Mouse (Mus musculus) layer of hippocampus, adult 18-20 months (tissue): Measurements from ENCODE around the gene Ptprg. TPM values are rescaled to one million over a fixed set of nuclear protein-coding genes. Genes with fewer than 3 reads are reported as not detected.

Source experiments
- DNase-seq, 2 experiments: peaks; one replicate each; pipeline ENCODE4 v3.0.0; 2022; ENCODE audit warnings: low spot score in 2 of 2
- total RNA-seq, 2 experiments: library from RNA; stranded (reverse); gene quantifications; 2 replicates each; pipeline ENCODE4 v1.2.3; 2021

Gene Ptprg
- total RNA-seq, 2 experiments from 2014 or later: 100 to 102 TPM

DNA sequence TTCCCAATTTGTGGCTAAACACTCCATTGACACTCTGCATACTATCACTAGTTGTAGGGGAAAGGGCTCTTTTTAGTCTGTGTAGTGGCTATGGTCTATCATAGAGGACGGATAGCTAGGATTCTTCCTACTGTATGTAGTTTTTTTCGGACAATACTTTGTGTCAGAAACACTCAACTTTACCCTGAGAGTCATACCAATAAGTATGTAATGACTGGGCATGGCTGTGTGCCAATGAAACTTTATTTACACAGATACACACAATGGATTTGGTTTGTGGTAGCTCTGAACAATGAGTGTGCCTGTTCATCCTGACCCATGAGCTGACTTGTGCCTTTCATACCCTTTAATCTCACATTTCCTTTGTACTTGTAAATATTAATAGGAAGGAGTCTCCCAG lies 127.3 kb downstream of the Ptprg start:
- DNase-seq: no peak

DNA sequence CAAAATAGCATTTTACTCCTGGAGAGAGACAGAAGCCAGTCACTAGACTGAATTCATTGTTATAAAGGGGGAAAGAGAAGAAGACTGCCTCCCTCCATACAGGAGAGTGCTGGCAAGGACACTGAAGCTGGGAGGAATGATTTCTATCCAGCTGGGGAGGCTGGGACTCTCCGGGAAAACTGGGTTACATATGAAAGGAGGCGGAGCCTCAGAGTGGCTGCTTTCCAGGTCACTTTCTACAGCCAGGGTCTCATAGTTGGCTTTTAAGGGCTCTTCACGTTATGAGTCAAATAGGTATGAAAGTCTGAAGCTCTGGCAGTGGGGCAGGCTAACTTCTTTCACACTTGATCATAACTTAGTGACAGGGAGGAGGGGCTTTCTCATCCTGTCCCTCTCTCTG lies 129.1 kb downstream of the Ptprg start:
- no peak for DNase-seq

DNA sequence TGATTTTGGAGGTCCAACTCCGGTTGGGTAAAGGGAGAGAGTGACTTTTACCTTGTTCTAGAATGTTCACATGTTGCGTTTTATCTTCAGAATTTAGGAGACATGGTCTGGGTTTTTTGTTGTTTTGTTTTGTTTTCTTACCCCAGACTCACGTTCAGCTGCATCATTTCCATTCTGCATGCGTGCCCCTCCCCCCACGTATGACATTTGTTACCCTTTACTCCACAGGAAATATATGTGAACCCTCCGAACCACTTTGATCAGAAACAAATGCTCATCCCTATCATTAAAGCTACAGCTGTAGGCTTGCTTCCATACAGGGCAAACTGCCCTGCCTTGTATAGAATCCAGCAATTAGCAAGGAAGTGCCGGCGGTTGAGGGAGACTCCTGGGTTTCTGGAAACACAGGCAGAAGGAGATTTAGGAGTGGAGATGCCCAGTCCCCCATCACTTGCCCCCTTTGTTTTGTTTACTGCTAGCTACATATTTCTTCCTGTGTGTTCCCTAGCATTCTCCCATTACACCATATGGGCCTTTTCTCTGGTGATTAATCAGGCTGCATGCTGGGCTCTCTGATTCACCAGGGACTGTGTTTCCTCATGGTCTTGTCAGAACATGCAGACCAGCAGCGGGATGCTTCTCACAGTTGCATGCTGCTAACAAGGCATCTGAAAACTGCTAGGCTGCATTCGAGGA lies 130.2 kb downstream of the Ptprg start:
- peak; percentile 13 to 34 for DNase-seq

DNA sequence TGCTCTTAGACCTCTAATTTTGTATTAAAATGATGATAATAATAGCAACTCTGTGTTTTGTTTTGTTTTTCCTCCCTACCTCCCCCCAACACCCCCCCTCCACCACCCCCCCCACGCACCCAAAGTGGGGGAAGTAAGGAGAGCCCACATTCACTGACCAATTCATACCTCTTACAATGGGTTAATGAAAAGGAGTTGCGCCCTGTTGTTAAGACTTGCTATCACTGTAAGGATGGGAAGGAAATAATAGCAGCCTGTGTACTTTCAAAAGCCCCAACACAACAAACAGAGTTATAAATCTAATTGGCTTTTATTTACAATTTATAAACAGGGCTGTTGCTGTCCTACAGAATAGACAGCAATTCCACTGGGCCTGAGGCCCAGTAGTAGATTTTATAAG lies 130.8 kb downstream of the Ptprg start:
- DNase-seq: no peak

DNA sequence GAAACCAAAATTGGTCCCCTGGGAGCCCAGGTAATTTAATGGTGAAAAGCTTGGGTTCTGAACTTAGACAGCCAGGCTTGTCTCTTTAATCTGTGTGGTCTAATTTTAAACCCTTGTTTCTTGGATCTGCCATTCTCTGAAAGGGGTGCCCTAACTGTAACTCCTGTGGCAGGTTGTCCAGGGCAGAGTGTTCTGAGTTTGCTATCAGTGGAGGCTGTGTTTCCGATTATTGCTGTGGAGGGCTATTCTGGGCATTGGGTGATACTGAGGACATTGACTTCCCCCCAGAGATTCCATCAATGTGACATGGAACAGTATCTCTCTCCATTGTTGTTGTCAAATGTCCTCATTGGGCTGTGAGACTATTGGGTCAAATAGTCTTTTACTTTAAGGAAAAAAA lies 134.2 kb downstream of the Ptprg start:
- DNase-seq: no peak

DNA sequence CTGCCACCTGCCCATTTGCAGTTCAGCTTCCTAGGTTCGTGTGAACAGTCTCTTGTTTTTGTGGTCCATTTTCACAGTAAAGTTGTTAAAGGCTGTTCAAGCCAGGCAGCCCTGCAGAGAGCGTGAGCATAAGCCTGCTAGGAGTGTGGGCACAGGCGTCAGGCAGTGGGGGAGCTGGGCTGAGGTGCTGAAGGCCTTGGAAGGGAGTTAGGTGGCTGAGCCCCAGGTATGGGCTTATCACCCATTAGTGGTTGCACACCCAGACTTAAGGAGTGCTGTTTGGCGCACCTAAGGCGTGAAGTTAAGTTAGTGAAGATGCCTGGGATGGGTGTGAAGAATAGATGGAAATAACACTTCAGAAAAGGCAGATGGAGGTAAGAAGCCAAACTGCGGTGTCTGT lies 134.8 kb downstream of the Ptprg start:
- DNase-seq: no peak

DNA sequence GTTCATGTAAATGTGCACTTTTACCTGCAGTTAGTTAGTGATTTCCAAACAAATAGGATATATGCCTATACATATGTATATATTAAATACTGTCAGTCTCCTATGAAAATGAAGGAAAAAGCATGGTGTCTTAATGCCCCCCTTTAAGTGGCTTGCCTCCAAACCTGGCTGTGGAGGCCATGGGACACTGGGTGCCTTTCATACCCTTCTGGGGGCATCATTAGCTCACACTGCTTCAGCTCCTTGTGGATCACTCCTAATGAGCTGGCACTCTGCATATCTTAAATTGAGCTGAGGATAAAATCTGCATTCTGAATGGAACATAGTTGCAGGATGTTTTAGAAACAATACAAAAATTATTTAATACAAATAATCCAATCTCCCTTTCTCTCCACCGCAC lies 136.7 kb downstream of the Ptprg start:
- no peak for DNase-seq

DNA sequence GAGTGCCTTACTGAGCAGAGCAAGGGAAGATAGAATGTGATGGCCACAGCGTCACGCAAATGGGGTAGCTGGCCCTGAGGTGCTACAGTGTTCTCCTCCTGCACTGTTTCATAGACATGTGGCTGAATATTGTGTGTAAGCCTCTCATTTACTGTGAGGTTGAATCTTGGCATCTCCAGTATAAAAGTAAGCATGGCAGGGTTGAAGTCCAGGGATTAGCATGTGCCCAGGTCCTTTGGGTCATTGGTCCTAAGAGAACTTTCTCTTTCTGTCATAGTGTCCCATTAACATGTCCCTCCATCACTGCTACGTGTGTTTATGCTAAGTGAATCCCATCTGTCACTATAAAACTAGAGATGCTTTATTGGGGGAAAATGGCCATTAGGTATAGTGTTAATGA lies 138.2 kb downstream of the Ptprg start:
- no peak for DNase-seq

DNA sequence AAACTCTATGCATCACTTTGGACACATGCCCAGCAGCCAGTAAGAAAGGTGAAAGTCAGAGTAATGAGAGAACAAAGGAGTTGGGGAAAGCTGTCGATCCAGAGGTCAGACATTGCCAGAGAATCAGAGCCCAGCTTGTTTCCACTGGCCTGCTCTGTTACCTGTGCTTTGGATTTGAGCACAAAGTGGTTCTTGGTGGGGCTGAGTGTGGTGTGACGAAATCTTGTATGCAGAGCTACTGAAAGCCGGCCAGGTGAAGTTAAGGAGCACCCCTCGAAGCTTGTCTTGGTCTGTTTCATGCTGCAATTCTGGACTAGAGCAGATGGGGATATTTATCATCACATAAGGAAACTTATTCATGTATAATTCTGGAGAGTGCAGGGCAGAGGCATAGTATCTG lies 145.5 kb downstream of the Ptprg start:
- no peak for DNase-seq

DNA sequence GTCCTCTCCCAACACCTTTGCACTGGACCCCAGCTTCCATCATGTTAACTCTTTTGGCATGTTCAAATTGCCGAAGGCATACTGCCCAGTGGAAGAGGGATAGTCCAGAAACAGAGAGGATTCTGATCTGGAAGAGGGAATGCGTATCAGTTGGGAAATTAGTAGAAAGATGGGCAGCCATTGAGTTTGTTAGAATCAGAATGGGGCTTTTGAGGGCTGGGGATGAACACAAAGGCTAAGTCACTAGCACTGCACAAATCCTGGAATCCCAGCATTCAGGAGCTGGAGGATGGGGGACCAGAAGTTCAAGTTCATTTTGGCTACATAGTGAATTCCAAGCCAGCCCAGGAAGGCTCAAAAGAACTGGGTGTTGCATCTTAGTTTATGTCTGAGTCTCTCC lies 146.3 kb downstream of the Ptprg start:
- no peak for DNase-seq

DNA sequence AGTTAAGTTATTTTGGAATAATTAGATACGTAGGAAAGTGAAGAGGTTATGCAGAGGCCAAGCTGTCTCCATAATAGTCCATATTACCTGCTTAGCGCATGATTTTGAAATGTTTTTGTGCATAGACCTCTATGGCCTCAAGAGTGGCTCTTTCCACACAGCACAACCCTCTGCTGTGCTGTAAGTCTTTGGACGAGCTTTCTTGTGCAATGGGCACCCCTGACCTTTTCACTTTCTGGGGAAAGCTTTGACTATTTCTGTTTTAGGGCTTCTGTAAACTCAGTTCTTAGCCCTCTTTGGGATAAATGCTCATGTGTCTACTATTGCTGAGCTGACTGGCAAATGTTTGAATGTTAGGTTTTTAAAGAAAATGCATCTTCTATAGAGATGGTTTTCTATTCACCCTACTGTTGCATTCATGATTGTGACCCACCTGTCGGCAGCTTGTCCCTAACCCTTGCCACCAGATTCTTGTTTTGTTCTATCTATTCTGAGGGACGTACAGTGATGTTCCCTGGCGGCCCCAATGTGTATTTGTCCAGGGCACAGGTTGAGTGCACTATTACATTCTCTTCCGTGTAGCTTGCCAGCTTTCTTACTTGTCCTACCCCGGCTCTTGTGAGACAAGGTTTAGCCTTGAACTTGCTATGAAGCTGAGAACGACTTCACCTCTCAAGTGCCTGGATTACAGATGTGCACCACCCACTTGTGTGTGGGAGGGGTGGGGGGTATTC lies 148.4 kb downstream of the Ptprg start:
- no peak for DNase-seq

DNA sequence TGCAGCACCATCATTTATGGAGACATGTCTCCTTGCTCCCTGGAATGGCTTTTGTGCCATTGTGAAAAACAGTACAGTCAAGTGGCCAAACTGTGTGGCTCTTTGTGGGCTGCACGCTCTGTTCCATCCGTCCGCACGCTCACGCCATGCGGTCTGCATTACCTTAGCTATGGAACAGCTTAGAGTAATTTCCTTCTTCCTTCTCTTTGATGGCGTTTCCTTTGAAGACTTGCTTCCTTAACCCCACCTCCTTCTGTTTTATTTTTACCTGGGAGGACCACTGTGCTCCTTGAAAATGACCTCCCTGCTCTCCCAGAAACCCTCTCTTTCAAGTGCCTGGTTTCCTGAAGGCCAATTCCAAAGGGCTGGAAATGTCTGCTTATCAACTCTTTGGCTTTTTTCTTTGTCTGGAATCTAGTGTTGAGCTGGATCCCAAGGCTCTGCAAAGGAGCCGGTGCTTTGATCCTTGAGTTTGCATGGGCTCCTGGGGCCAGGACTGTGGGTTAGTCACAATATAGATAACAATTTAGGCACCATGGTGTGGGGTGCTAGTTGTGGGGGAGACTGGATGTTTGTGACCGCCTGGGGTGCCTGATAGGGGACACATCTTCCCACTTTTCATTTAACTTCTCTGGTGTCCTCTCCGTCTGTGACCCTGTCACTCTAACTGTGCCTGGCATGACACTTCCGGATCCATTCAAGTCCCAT lies 149.6 kb downstream of the Ptprg start:
- DNase-seq: no peak

DNA sequence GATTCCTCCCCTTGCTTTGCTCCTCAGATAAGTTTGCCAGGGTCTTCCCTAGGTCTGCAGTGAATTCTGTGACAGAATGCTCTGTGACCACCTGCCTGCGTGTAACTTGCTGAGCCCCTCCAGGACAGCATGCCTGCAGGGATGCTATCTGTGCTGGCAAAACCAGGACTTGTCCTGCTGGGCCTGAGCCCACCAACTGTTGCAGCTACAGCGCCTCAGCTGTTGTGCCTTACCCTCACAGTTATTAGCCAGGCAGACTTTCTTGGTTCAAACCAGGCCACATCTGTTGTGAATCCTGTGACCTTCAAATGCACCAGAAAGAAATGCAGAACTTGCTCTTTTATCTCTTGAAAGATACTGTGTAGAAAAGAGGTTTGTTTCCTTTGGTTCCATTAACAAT lies 151.5 kb downstream of the Ptprg start:
- DNase-seq: no peak

DNA sequence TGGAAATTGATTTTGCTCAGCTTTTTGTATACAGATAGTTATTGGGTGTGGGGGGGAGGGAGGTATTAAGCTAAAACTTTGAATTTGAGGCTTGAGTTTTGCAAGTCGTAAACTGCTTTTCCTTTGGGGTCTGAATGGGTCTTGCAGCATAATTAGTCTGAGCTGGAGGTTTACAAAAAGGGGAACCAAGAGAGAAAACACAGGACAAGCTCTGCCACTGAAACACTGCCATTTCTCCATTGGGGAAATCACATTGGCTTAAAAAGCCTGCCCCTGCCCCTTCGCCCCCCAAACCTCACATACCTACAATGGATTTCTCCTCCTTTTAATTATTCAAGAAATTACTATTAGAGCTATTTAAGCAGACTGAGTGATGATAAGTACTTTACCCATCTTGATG lies 156.0 kb downstream of the Ptprg start:
- DNase-seq: no peak

DNA sequence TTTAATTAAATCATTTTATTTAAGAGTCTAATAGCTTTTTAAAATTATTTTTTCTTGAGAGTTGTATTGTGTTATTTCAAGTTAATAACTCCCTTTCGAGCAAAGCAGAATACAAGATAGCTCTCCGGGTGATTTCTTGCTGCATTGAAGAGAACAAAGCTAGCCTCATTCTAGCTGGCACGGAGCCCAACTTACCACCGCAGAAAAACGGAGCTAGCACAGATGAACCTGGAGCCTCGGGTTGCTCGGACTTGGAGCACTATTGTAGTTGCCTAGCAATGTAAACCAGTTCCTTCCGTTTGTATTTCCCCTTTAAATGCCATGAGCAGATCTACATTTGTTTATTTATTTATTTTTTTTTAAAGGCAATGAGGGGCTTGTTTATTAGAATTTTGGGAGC lies 156.5 kb downstream of the Ptprg start:
- DNase-seq: no peak

DNA sequence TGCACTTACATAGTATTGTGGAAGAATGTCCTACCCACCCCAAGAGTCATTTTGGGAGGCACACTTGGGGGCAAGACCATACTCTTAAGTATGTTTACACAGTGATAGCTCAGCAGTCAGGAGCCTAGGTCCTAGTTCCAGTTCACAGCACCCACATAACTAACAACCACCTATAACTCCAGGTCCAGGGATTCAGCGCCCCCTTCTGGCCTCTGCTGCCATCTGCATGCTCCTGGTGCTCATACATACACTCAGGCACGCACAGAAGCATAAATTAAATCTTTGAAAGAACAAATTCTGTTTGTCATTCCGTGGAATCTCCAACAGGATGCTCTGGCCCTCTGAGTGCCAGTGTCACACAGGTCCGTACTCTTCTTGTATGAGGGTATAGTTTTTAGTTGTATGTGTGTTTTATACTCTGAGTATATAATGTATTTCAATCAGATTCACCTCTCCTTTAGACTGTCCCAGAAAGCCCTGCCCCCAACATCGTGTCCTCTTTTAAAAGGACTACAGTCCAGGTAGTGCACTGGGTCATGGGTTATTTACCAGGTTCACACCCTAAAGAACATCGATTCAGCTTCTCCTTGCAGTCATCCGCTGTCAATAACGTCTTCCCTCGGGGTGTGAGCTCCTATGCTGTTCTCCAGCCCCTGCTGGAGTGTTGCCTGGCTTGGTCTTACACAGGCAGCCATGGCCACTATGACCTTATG lies 157.2 kb downstream of the Ptprg start:
- no peak for DNase-seq

DNA sequence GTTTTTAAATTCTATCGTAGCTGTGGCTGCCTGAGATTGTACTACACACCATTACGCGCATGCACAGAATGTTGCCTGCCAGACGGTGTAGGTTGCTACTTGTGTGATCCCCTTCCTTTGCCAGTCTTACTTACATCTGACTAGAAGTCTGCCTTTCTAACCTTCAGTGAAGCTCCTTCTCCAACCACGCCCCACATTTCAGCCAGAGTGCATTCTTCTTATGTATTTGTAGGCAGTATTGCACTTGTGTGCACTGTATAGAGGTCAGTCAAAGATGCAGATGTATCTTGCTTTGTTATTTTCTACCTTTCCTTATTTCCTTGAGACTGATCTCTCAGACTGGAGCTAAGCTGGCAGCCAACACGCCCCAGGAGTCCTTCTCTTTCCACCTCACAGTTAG lies 158.8 kb downstream of the Ptprg start:
- no peak for DNase-seq

DNA sequence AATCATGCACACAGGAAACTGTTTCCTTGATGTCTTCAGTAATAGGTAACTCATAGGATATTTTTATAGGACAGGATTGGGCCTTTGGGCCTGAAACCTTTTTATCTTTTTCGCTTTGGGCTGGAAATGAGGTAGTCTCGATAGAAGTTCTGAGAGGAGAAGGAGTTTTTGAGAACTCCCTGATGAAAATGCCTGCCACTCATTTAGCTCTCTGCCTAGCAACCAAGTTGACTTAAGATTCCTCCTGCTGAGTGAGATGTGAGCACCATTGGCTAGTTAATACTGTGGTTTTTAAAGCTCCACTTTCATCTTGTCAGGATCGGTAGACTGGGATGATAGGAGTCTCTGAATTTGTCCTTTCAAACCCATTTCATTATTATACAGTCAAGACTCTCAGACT lies 162.9 kb downstream of the Ptprg start:
- DNase-seq: no peak

DNA sequence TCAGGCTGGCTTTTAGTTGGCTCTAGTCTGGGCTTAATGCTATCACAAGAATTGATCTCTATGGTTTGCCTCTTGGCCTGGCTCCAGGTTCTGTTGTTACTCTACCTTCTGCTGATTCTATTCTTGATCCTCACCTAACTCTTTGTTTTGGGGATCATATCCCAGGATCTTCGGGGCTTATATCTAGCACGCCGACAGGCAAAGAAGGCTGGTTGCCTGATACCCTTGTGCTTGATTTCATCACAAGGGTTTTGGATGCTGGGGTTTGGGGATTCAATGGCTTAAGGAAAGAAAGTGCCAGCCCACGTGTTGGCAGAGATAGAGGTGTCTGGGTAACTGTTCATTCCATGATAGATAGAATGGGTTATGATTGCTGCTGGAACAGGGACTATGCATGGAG lies 164.9 kb downstream of the Ptprg start:
- no peak for DNase-seq

DNA sequence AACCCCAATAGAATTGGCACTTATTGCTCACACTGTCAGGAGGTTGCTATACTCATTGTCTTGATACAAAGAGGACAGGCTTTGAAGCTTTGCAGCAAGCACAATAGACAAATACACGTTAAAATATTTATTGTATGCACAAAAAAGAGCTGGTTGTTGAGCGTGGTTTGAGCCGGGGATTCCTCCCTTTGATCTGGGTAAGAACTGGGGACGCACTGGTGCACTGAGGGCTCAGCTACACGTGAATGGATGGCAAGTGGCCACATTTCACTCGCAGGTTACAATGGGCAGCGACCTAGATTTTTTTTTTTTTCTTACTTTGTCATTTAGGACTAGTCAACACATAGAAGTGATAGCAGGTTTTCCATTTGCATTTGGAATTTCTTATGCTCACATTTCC lies 165.9 kb downstream of the Ptprg start:
- DNase-seq: no peak

DNA sequence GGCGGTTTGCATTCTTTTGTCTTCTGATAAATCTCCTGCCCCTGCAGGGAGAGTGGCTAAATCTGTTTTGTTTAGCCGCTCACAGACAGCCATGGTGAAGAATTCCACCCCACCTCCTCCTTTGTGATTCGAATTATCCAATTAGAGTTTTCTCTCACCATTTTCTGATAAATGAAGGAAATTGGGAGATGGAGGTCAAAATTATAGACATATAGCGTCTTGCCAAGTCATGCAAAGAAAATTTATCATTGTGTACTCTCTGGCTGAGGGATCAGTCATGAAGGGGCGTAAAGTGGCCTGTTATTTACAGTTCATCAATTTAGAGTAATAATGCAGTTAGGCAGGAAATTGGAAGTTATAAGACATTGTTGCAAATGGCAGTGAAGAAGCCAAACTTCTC lies 168.8 kb downstream of the Ptprg start:
- no peak for DNase-seq

DNA sequence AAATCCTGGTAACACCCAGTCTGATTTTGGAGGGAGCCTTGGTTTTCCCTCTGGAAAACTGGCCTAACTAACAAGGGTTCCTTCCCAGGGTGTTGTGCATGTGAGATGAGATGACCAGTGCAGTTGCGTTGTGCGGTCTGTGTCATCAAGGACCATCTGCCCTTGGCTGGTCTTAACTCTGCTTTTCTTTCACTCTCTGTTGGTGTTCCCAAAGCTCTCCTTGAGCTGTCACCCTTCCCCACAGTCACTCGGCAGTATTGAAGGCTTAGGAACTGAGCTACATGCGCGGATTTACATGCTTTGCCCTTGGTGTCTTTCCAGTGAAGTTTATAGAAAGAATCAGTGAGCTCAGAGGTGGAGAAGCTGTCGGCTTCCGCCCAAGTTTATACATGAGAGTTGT lies 170.5 kb downstream of the Ptprg start:
- no peak for DNase-seq
